Mouse (Mus musculus): ENCODE data around the gene Actr2. TPM values are rescaled to one million over a fixed set of nuclear protein-coding genes. Genes with fewer than 3 reads are reported as not detected.

The Actr2 gene
- polyA plus RNA-seq, 1 experiment from 2014 or later, result 137 TPM

DNA sequence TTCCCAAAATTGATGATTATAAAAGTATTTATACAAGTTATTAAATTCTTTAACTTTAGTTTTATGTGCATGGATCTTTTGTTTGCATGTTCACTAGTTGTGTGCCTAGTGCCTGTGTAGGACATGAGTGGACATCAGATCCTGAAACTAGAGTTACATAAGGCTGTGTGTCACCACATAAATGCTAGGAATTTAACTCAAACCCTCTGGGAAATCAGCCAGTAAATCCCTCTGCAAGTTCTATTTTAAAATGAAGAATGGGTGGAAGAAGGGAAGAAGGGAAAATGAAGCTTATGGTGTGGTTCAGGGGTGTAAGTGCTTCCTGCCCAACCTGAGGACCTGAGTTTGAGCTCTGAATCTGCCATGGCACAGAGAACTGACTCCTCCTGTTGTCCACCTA is 26.4 kb downstream of the Actr2 start:
- no peak for ATAC-seq (ENCODE audit: insufficient read depth, low FRiP score)
- Histone ChIP-seq H3K27ac (ENCODE audit: low read length) (no peak overlapping the region), H3K9ac (ENCODE audit: low read length) (no peak overlapping the region), H3K4me2 (ENCODE audit: low read depth, low read length) (no peak overlapping the region), H3K27me3 (ENCODE audit: control insufficient read depth, insufficient read depth, low read length) (no peaks in the 10 kb centered on the region), H3K4me1 (ENCODE audit: control insufficient read depth, insufficient read depth, low read length) (no peaks in the 10 kb centered on the region), H3K4me3 (replicated peaks; ENCODE audit: low read length) (no peak overlapping the region), H3K9me3 (replicated peaks; ENCODE audit: control insufficient read depth, low read length) (no peaks in the 10 kb centered on the region), H3K36me3 (ENCODE audit: control insufficient read depth, insufficient read depth, low read length) (peaks cover 20% of the 10 kb centered on the region)

DNA sequence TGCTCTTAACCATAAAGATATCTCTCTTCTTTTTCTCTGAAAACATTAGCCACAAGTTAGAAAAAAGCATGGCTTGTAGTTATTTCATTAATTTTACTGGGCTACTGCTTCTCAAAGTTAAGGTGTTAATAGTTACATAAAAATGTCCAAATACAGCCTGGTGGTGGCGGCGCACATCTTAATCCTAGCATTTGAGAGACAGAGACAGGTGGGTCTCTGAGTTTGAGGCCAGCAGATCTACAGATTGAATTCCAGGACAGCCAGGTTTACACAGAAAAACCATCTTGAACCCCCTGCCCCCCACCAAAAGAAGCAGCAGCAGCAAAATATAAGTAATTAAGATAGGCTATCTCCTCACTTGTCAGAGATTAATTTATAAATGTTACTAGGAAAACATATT is 27.1 kb downstream of the Actr2 start:
- H3K4me2 ChIP-seq (ENCODE audit: low read depth, low read length), result no peak overlapping the region
- WGBS, result 98% methylated on average over 2 of the region's 2 CpGs
- H3K9ac ChIP-seq (ENCODE audit: low read length), result no peak overlapping the region
- H3K9me3 ChIP-seq (replicated peaks; ENCODE audit: control insufficient read depth, low read length), result no peaks in the 10 kb centered on the region
- H3K27ac ChIP-seq (ENCODE audit: low read length), result no peak overlapping the region
- H3K27me3 ChIP-seq (ENCODE audit: control insufficient read depth, insufficient read depth, low read length), result no peaks in the 10 kb centered on the region
- no peak overlapping the region for H3K4me3 ChIP-seq (replicated peaks; ENCODE audit: low read length)
- ATAC-seq (ENCODE audit: insufficient read depth, low FRiP score), result no peak
- H3K36me3 ChIP-seq (ENCODE audit: control insufficient read depth, insufficient read depth, low read length), result peaks cover 18% of the 10 kb centered on the region
- no peaks in the 10 kb centered on the region for H3K4me1 ChIP-seq (ENCODE audit: control insufficient read depth, insufficient read depth, low read length)

- H3K36me3 ChIP-seq (ENCODE audit: control insufficient read depth, insufficient read depth, low read length), result peaks cover 36% of the 10 kb centered on the region
- H3K9me3 ChIP-seq (replicated peaks; ENCODE audit: control insufficient read depth, low read length), result no peaks in the 10 kb centered on the region
- no peak for ATAC-seq (ENCODE audit: insufficient read depth, low FRiP score)
- H3K4me2 ChIP-seq (ENCODE audit: low read depth, low read length), result no peak overlapping the region
- H3K9ac ChIP-seq (ENCODE audit: low read length), result no peak overlapping the region
- no peaks in the 10 kb centered on the region for H3K4me1 ChIP-seq (ENCODE audit: control insufficient read depth, insufficient read depth, low read length)
- no peaks in the 10 kb centered on the region for H3K27me3 ChIP-seq (ENCODE audit: control insufficient read depth, insufficient read depth, low read length)
- H3K4me3 ChIP-seq (replicated peaks; ENCODE audit: low read length), result no peak overlapping the region
- H3K27ac ChIP-seq (ENCODE audit: low read length), result no peak overlapping the region
- WGBS, result 81% methylated on average over 1 of the region's 1 CpGs
Observed at GRCm38 (mm10) chr11:20075415-20075814, 37.3 kb downstream of the Actr2 start.

- Histone ChIP-seq H3K4me3 (replicated peaks; ENCODE audit: low read length) (no peak overlapping the region), H3K4me1 (ENCODE audit: control insufficient read depth, insufficient read depth, low read length) (no peaks in the 10 kb centered on the region), H3K36me3 (ENCODE audit: control insufficient read depth, insufficient read depth, low read length) (peaks cover 32% of the 10 kb centered on the region), H3K4me2 (ENCODE audit: low read depth, low read length) (no peak overlapping the region), H3K27me3 (ENCODE audit: control insufficient read depth, insufficient read depth, low read length) (no peaks in the 10 kb centered on the region), H3K9me3 (replicated peaks; ENCODE audit: control insufficient read depth, low read length) (no peaks in the 10 kb centered on the region), H3K27ac (ENCODE audit: low read length) (no peak overlapping the region), H3K9ac (ENCODE audit: low read length) (no peak overlapping the region)
- no peak for ATAC-seq (ENCODE audit: insufficient read depth, low FRiP score)
- WGBS, result 93% methylated on average over 5 of the region's 5 CpGs
Observed at GRCm38 (mm10) chr11:20072826-20073225, 39.9 kb downstream of the Actr2 start.

DNA sequence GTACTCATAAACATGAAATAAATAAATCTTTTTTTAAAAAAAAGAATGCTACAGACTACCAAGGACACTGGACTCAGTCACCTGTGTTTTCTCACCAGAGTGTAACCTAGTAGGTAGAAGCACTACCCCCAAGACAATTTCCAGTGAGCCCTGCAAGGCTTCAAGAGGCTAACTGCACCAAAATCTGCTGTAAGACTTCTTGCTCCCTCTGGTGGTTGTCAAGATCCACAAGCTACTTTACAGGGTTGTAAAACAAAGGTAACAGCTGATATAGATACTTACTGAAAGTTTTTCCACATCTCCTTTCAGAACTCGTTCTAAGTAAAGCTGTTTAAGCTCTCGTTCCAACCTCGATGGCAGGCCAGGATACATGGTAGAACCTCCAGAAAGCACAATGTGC is 40.5 kb downstream of the Actr2 start:
- Histone ChIP-seq H3K27ac (ENCODE audit: low read length) (no peak overlapping the region), H3K4me2 (ENCODE audit: low read depth, low read length) (no peak overlapping the region), H3K9ac (ENCODE audit: low read length) (no peak overlapping the region), H3K9me3 (replicated peaks; ENCODE audit: control insufficient read depth, low read length) (no peaks in the 10 kb centered on the region), H3K36me3 (ENCODE audit: control insufficient read depth, insufficient read depth, low read length) (peaks cover 29% of the 10 kb centered on the region), H3K27me3 (ENCODE audit: control insufficient read depth, insufficient read depth, low read length) (no peaks in the 10 kb centered on the region), H3K4me1 (ENCODE audit: control insufficient read depth, insufficient read depth, low read length) (no peaks in the 10 kb centered on the region), H3K4me3 (replicated peaks; ENCODE audit: low read length) (no peak overlapping the region)
- no peak for ATAC-seq (ENCODE audit: insufficient read depth, low FRiP score)
- WGBS, result 61% methylated on average over 3 of the region's 3 CpGs

DNA sequence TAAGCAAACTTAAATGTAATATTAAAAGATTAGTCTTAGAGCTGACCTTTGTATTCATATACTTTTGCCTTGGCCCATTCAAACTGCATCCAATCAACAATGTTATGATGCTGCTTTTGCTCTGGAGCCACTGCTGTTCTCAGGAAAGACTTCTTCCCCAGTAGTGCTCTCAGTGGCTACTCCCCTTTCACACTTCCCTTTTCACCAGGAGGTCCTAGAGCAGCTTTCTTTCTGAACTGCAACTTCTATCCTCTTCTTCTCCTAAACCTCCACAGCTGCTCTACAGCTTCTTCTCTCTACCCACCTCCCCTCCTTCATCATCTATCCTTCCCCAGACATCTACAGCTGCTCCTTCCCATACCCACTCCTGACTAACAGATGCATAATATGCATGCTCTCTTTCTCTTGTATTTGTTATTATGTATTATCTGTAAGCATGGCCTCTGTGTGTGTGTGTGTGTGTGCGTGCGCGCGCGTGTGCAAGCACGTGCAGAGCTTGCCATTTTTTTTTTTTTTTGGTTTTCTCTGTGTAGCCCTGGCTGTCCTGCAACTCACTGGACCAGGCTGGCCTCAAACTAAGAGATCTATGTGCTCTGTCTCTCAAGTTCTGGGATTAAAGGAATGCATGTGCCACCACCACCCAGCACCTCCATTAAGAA is 44.2 kb downstream of the Actr2 start:
- H3K27ac ChIP-seq (ENCODE audit: low read length), result no peak overlapping the region
- H3K27me3 ChIP-seq (ENCODE audit: control insufficient read depth, insufficient read depth, low read length), result no peaks in the 10 kb centered on the region
- H3K9ac ChIP-seq (ENCODE audit: low read length), result no peak overlapping the region
- WGBS, result 96% methylated on average over 6 of the region's 6 CpGs
- no peaks in the 10 kb centered on the region for H3K9me3 ChIP-seq (replicated peaks; ENCODE audit: control insufficient read depth, low read length)
- no peak overlapping the region for H3K4me3 ChIP-seq (replicated peaks; ENCODE audit: low read length)
- H3K4me1 ChIP-seq (ENCODE audit: control insufficient read depth, insufficient read depth, low read length), result no peaks in the 10 kb centered on the region
- no peak for ATAC-seq (ENCODE audit: insufficient read depth, low FRiP score)
- H3K4me2 ChIP-seq (ENCODE audit: low read depth, low read length), result no peak overlapping the region
- peaks cover 15% of the 10 kb centered on the region for H3K36me3 ChIP-seq (ENCODE audit: control insufficient read depth, insufficient read depth, low read length)

DNA sequence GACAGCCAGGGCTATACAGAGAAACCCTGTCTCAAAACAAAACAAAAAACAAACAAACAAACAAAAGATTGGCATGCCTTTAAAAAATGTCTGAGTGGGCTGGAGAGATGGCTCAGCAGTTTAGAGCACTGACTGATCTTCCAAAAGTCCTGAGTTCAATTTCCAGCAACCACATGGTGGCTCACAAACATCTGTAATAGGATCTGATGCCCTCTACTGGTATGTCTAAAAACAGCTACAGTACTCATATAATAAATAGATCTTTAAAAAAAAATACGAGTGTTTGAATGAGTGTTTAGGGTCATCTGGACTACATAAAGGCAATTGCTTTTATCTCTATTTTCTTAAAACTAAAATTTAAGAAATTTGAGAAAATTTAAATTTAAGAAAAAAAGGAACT is 45.2 kb downstream of the Actr2 start:
- Histone ChIP-seq H3K9me3 (replicated peaks; ENCODE audit: control insufficient read depth, low read length) (no peaks in the 10 kb centered on the region), H3K27me3 (ENCODE audit: control insufficient read depth, insufficient read depth, low read length) (no peaks in the 10 kb centered on the region), H3K27ac (ENCODE audit: low read length) (no peak overlapping the region), H3K9ac (ENCODE audit: low read length) (no peak overlapping the region), H3K4me3 (replicated peaks; ENCODE audit: low read length) (no peak overlapping the region), H3K4me1 (ENCODE audit: control insufficient read depth, insufficient read depth, low read length) (no peaks in the 10 kb centered on the region), H3K36me3 (ENCODE audit: control insufficient read depth, insufficient read depth, low read length) (peaks cover 15% of the 10 kb centered on the region), H3K4me2 (ENCODE audit: low read depth, low read length) (no peak overlapping the region)
- 42% methylated on average over 1 of the region's 1 CpGs for WGBS
- ATAC-seq (ENCODE audit: insufficient read depth, low FRiP score), result no peak

- H3K4me3 ChIP-seq (replicated peaks; ENCODE audit: low read length), result no peak overlapping the region
- H3K4me1 ChIP-seq (ENCODE audit: control insufficient read depth, insufficient read depth, low read length), result no peaks in the 10 kb centered on the region
- H3K9ac ChIP-seq (ENCODE audit: low read length), result no peak overlapping the region
- no peak for ATAC-seq (ENCODE audit: insufficient read depth, low FRiP score)
- 86% methylated on average over 1 of the region's 1 CpGs for WGBS
- no peak overlapping the region for H3K27ac ChIP-seq (ENCODE audit: low read length)
- H3K9me3 ChIP-seq (replicated peaks; ENCODE audit: control insufficient read depth, low read length), result no peaks in the 10 kb centered on the region
- H3K36me3 ChIP-seq (ENCODE audit: control insufficient read depth, insufficient read depth, low read length), result peaks cover 14% of the 10 kb centered on the region
- no peak overlapping the region for H3K4me2 ChIP-seq (ENCODE audit: low read depth, low read length)
- no peaks in the 10 kb centered on the region for H3K27me3 ChIP-seq (ENCODE audit: control insufficient read depth, insufficient read depth, low read length)
Observed at GRCm38 (mm10) chr11:20066106-20066505, 46.6 kb downstream of the Actr2 start.

- Histone ChIP-seq H3K4me2 (ENCODE audit: low read depth, low read length) (no peak overlapping the region), H3K9me3 (replicated peaks; ENCODE audit: control insufficient read depth, low read length) (no peaks in the 10 kb centered on the region), H3K4me3 (replicated peaks; ENCODE audit: low read length) (no peak overlapping the region), H3K4me1 (ENCODE audit: control insufficient read depth, insufficient read depth, low read length) (no peaks in the 10 kb centered on the region), H3K27me3 (ENCODE audit: control insufficient read depth, insufficient read depth, low read length) (no peaks in the 10 kb centered on the region), H3K9ac (ENCODE audit: low read length) (no peak overlapping the region), H3K36me3 (ENCODE audit: control insufficient read depth, insufficient read depth, low read length) (peaks cover 7% of the 10 kb centered on the region; the same call in 1 of the 2 replicates), H3K27ac (ENCODE audit: low read length) (no peak overlapping the region)
- no peak for ATAC-seq (ENCODE audit: insufficient read depth, low FRiP score)
- 88% methylated on average over 2 of the region's 2 CpGs for WGBS
Observed at GRCm38 (mm10) chr11:20064926-20065325, 47.8 kb downstream of the Actr2 start.
